23 mouse cellular contexts compared by ENCODE assay signal in genomic region chr17:35155451-35155850, GRCm38 (mm10). TPM values are rescaled to one million over a fixed set of nuclear protein-coding genes. Genes with fewer than 3 reads are reported as not detected.
A peak's percentile ranks its signal among the peaks of the same experiment; 100 is the strongest.
DNase-seq lines count a peak whose midpoint lies in the region; ATAC-seq and TF ChIP-seq lines count a peak whose summit lies in the region.
"Had no signal": no experiment of that assay in that cellular context is flagged by ENCODE, and none has a peak within 500 bp of the region (broad histone marks: within the 10 kb centered on the region; RNA-seq: fewer than 3 reads in every experiment).

No protein-coding gene starts in this region.

- WGBS in forebrain, embryonic 11.5 days: 93% methylated on average over 12 of the region's 12 CpGs
- WGBS in forebrain, embryonic 13.5 days: 90% methylated on average over 12 of the region's 12 CpGs
- WGBS in embryonic facial prominence, embryonic 15.5 days: 92% methylated on average over 12 of the region's 12 CpGs

- ATAC-seq in forebrain, embryonic 11.5 days (replicated peaks; ENCODE audit: low FRiP score): no peak
- ATAC-seq in forebrain, embryonic 13.5 days: no peak
- no peak for ATAC-seq in embryonic facial prominence, embryonic 15.5 days (ENCODE audit: insufficient number of reproducible peaks, low FRiP score, low TSS enrichment, low read depth)
- ATAC-seq: hindbrain, postnatal 0 days had no signal

- no peak overlapping the region for H3K27ac ChIP-seq in forebrain, embryonic 11.5 days (ENCODE audit: low read depth, low read length)
- H3K27ac ChIP-seq in forebrain, embryonic 13.5 days: no peak overlapping the region
- no peak overlapping the region for H3K27ac ChIP-seq in testis, adult 2 months (ENCODE audit: control insufficient read depth, insufficient read depth, low read depth, low read length)
- 0 out of 2 replicates have a peak overlapping the region, but pooled peaks have one; percentile 9 for H3K27ac ChIP-seq in embryonic facial prominence, embryonic 15.5 days (replicated peaks)
- H3K27ac ChIP-seq: forebrain, embryonic 12.5 days; gastrocnemius, adult 2 months; heart, embryonic 10.5 days; hindbrain, embryonic 13.5 days; hindbrain, postnatal 0 days had no signal

- H3K4me2 ChIP-seq in forebrain, embryonic 11.5 days (ENCODE audit: low read depth, low read length, severe bottlenecking): no peak overlapping the region
- no peak overlapping the region for H3K4me2 ChIP-seq in forebrain, embryonic 13.5 days
- H3K4me2 ChIP-seq in embryonic facial prominence, embryonic 15.5 days (replicated peaks): no peak overlapping the region
- H3K4me2 ChIP-seq: embryonic facial prominence, embryonic 12.5 days; forebrain, embryonic 12.5 days; hindbrain, embryonic 13.5 days had no signal

- H3K4me3 ChIP-seq in forebrain, embryonic 11.5 days (ENCODE audit: low read depth, low read length): no peak overlapping the region
- H3K4me3 ChIP-seq in forebrain, embryonic 13.5 days: no peak overlapping the region
- H3K4me3 ChIP-seq in testis, adult 2 months (ENCODE audit: control insufficient read depth, low read depth, low read length): no peak overlapping the region
- H3K4me3 ChIP-seq in embryonic facial prominence, embryonic 15.5 days (replicated peaks): no peak overlapping the region
- H3K4me3 ChIP-seq: embryonic facial prominence, embryonic 12.5 days; erythroblast, embryonic 14.5 days; forebrain, embryonic 12.5 days; gastrocnemius, adult 2 months; heart, embryonic 10.5 days; hindbrain, embryonic 13.5 days had no signal

- H3K36me3 ChIP-seq in forebrain, embryonic 11.5 days (ENCODE audit: control insufficient read depth, insufficient read depth, low read length): peaks cover 82% of the 10 kb centered on the region
- peaks cover 98% of the 10 kb centered on the region for H3K36me3 ChIP-seq in forebrain, embryonic 13.5 days (ENCODE audit: poor library complexity, severe bottlenecking)
- peaks cover 28% of the 10 kb centered on the region for H3K36me3 ChIP-seq in testis, adult 2 months (ENCODE audit: control insufficient read depth, insufficient read depth, low read length)
- H3K36me3 ChIP-seq in embryonic facial prominence, embryonic 15.5 days: peaks cover 98% of the 10 kb centered on the region

- TF ChIP-seq CTCF in testis, adult 2 months (IDR thresholded peaks at IDR 0.05; ENCODE audit: control insufficient read depth, insufficient read depth, insufficient replicate concordance, low read depth, low read length): 0 out of 2 replicates have a peak, but pooled peaks have one; percentile 1

- no peaks in the 10 kb centered on the region for H3K27me3 ChIP-seq in forebrain, embryonic 11.5 days (ENCODE audit: control insufficient read depth, insufficient read depth, low read length)
- H3K27me3 ChIP-seq in forebrain, embryonic 13.5 days: no peaks in the 10 kb centered on the region
- no peaks in the 10 kb centered on the region for H3K27me3 ChIP-seq in testis, adult 2 months (ENCODE audit: control insufficient read depth, insufficient read depth, low read length)
- no peaks in the 10 kb centered on the region for H3K27me3 ChIP-seq in embryonic facial prominence, embryonic 15.5 days
- H3K27me3 ChIP-seq: CH12.LX; embryonic facial prominence, embryonic 12.5 days; forebrain, embryonic 12.5 days; hindbrain, embryonic 13.5 days had no signal

- no peak for TF ChIP-seq POLR2A in testis, adult 2 months (IDR thresholded peaks at IDR 0.05; ENCODE audit: control insufficient read depth, low read depth, low read length)

- no peaks in the 10 kb centered on the region for H3K4me1 ChIP-seq in forebrain, embryonic 11.5 days (replicated peaks; ENCODE audit: control insufficient read depth, insufficient read depth, low read length)
- no peaks in the 10 kb centered on the region for H3K4me1 ChIP-seq in forebrain, embryonic 13.5 days
- H3K4me1 ChIP-seq in testis, adult 2 months (ENCODE audit: control insufficient read depth, insufficient read depth, low read length): peaks cover 2% of the 10 kb centered on the region
- peaks cover 6% of the 10 kb centered on the region for H3K4me1 ChIP-seq in embryonic facial prominence, embryonic 15.5 days
- H3K4me1 ChIP-seq: forebrain, embryonic 12.5 days; heart, embryonic 10.5 days; hindbrain, embryonic 13.5 days had no signal

- no peak overlapping the region for H3K9ac ChIP-seq in forebrain, embryonic 11.5 days (ENCODE audit: low read length)
- no peak overlapping the region for H3K9ac ChIP-seq in forebrain, embryonic 13.5 days
- H3K9ac ChIP-seq in embryonic facial prominence, embryonic 15.5 days: no peak overlapping the region
- H3K9ac ChIP-seq: embryonic facial prominence, embryonic 12.5 days; forebrain, embryonic 12.5 days; hindbrain, embryonic 13.5 days had no signal

- peak; percentile 52 for DNase-seq in forebrain, embryonic 11.5 days (ENCODE audit: low spot score)
- no peak for DNase-seq in testis, postnatal 14 days (ENCODE audit: low spot score)
- DNase-seq in lung, postnatal 36 days: no peak
- no peak for DNase-seq in cerebellum, postnatal 36 days
- DNase-seq: adrenal gland, adult 8-10 months; adrenal gland, postnatal 36 days; cerebellum, adult 2 months; cerebellum, postnatal 10 days; embryo, embryonic 11 days; gastrocnemius, adult 2 months; heart, adult 18-20 months; heart, postnatal 10 days had no signal

- H3K9me3 ChIP-seq in forebrain, embryonic 11.5 days (ENCODE audit: control insufficient read depth, low read length): no peaks in the 10 kb centered on the region
- H3K9me3 ChIP-seq in forebrain, embryonic 13.5 days (replicated peaks): no peaks in the 10 kb centered on the region
- no peaks in the 10 kb centered on the region for H3K9me3 ChIP-seq in embryonic facial prominence, embryonic 15.5 days (replicated peaks)
- H3K9me3 ChIP-seq: embryonic facial prominence, embryonic 12.5 days; forebrain, embryonic 12.5 days; heart, embryonic 10.5 days; hindbrain, embryonic 13.5 days had no signal

RNA-seq across cellular contexts. Expression of gene Prrc2a, which starts 9.2 kb away (rescaled TPM):
- polyA plus RNA-seq in forebrain, embryonic 11.5 days (2014; fragmentation: Nextera tagmentation; extraction: Ambion mirVana): 277 and 281 TPM in 2 replicates
- polyA plus RNA-seq in forebrain, embryonic 13.5 days (2015; fragmentation: Nextera tagmentation; extraction: Ambion mirVana): 213 TPM in 2 replicates
- 515 and 563 TPM in 2 replicates for polyA plus RNA-seq in testis, adult 2 months (2012; rRNA removed)
- polyA plus RNA-seq in embryonic facial prominence, embryonic 15.5 days (2015; fragmentation: Nextera tagmentation; extraction: Ambion mirVana): 179 and 198 TPM in 2 replicates

RNA-seq across cellular contexts. Expression of gene Aif1, which starts 20.4 kb away (rescaled TPM):
- polyA plus RNA-seq in forebrain, embryonic 11.5 days (2014; fragmentation: Nextera tagmentation; extraction: Ambion mirVana): 2.9 and 3.5 TPM in 2 replicates
- 5.6 and 6.0 TPM in 2 replicates for polyA plus RNA-seq in forebrain, embryonic 13.5 days (2015; fragmentation: Nextera tagmentation; extraction: Ambion mirVana)
- 435 and 444 TPM in 2 replicates for polyA plus RNA-seq in testis, adult 2 months (2012; rRNA removed)
- 15.5 and 17.5 TPM in 2 replicates for polyA plus RNA-seq in embryonic facial prominence, embryonic 15.5 days (2015; fragmentation: Nextera tagmentation; extraction: Ambion mirVana)
- polyA plus RNA-seq: C2C12; erythroblast, embryonic 14.5 days had no signal

RNA-seq across cellular contexts. Expression of gene Bag6, which starts 20.5 kb away (rescaled TPM):
- 96.6 and 100 TPM in 2 replicates for polyA plus RNA-seq in forebrain, embryonic 11.5 days (2014; fragmentation: Nextera tagmentation; extraction: Ambion mirVana)
- 82.5 and 82.6 TPM in 2 replicates for polyA plus RNA-seq in forebrain, embryonic 13.5 days (2015; fragmentation: Nextera tagmentation; extraction: Ambion mirVana)
- polyA plus RNA-seq in testis, adult 2 months (2012; rRNA removed): 709 and 791 TPM in 2 replicates
- 57.8 TPM in 2 replicates for polyA plus RNA-seq in embryonic facial prominence, embryonic 15.5 days (2015; fragmentation: Nextera tagmentation; extraction: Ambion mirVana)

RNA-seq across cellular contexts. Expression of gene Apom, which starts 23.6 kb away (rescaled TPM):
- 0.64 and 0.88 TPM in 2 replicates for polyA plus RNA-seq in forebrain, embryonic 11.5 days (2014; fragmentation: Nextera tagmentation; extraction: Ambion mirVana)
- 0.93 and 0.99 TPM in 2 replicates for polyA plus RNA-seq in forebrain, embryonic 13.5 days (2015; fragmentation: Nextera tagmentation; extraction: Ambion mirVana)
- polyA plus RNA-seq in testis, adult 2 months (2012; rRNA removed): 0.41 and 0.48 TPM in 2 replicates
- polyA plus RNA-seq in embryonic facial prominence, embryonic 15.5 days (2015; fragmentation: Nextera tagmentation; extraction: Ambion mirVana): 0.17 TPM in 1 of 2 replicates, not detected in the other
- polyA plus RNA-seq: hindbrain, postnatal 0 days had no signal

RNA-seq across cellular contexts. Expression of gene D17H6S53E, which starts 29.3 kb away (rescaled TPM):
- 8.6 and 8.7 TPM in 2 replicates for polyA plus RNA-seq in forebrain, embryonic 11.5 days (2014; fragmentation: Nextera tagmentation; extraction: Ambion mirVana)
- polyA plus RNA-seq in forebrain, embryonic 13.5 days (2015; fragmentation: Nextera tagmentation; extraction: Ambion mirVana): 8.3 and 8.6 TPM in 2 replicates
- 0.91 and 2.5 TPM in 2 replicates for polyA plus RNA-seq in testis, adult 2 months (2012; rRNA removed)
- 11.2 and 12.2 TPM in 2 replicates for polyA plus RNA-seq in embryonic facial prominence, embryonic 15.5 days (2015; fragmentation: Nextera tagmentation; extraction: Ambion mirVana)

Comparison
In these comparisons a context has a peak if more than half of its experiments do, and no peak if none do; other contexts are left out.
1. RNA of gene Aif1, which starts 20.4 kb away (polyA plus RNA-seq): 435 to 444 TPM in testis, adult 2 months; 15.5 to 17.5 TPM in embryonic facial prominence, embryonic 15.5 days, 5.6 to 6.0 TPM in forebrain, embryonic 13.5 days and 2.9 to 3.5 TPM in forebrain, embryonic 11.5 days; every median in the first group is over 10 times any median in the second.